Mouse (Mus musculus) hindbrain, embryonic 13.5 days (tissue): Measurements from ENCODE around the gene Sdhc. TPM values are rescaled to one million over a fixed set of nuclear protein-coding genes. Genes with fewer than 3 reads are reported as not detected.

Source experiments
- ATAC-seq: fragments of 200-750 bp; cut with Nextera tagmentation; 2 replicates; pipeline ENCODE4 v1.8.0; 2017; ENCODE audit warnings: moderate TSS enrichment; ENCODE audit not compliant: low FRiP score
- H3K27ac ChIP-seq: fragments of 300-500 bp; sonication (generic); 2 replicates; pipeline ENCODE4 v1.5.1; 2015; ENCODE audit warnings: inconsistent platforms, mild to moderate bottlenecking, moderate library complexity
- H3K27me3 ChIP-seq: fragments of 300-500 bp; sonication (generic); 2 replicates; pipeline ENCODE4 v1.6.1; 2015; ENCODE audit warnings: mild to moderate bottlenecking, inconsistent platforms
- H3K36me3 ChIP-seq: fragments of 300-500 bp; sonication (generic); 2 replicates; pipeline ENCODE4 v1.6.1; 2015; ENCODE audit warnings: mild to moderate bottlenecking, inconsistent platforms
- H3K4me1 ChIP-seq: fragments of 300-500 bp; sonication (generic); replicated peaks from 2 replicates; pipeline ENCODE4 v1.6.1; 2015; ENCODE audit warnings: inconsistent platforms
- H3K4me2 ChIP-seq: fragments of 300-500 bp; sonication (generic); 2 replicates; pipeline ENCODE4 v1.6.1; 2015; ENCODE audit warnings: inconsistent platforms, mild to moderate bottlenecking, moderate library complexity
- H3K4me3 ChIP-seq: fragments of 300-500 bp; sonication (generic); 2 replicates; pipeline ENCODE4 v1.5.1; 2015; ENCODE audit warnings: mild to moderate bottlenecking, inconsistent platforms
- H3K9ac ChIP-seq: fragments of 300-500 bp; sonication (generic); 2 replicates; pipeline ENCODE4 v1.6.1; 2015; ENCODE audit warnings: mild to moderate bottlenecking, inconsistent platforms
- H3K9me3 ChIP-seq: fragments of 300-500 bp; sonication (generic); 2 replicates; pipeline ENCODE4 v1.6.1; 2016; ENCODE audit warnings: inconsistent platforms
- WGBS: fragments of 180-500 bp; shearing (Covaris S2); methylation state at CpG from one replicate; pipeline ENCODE4 v1.1.7; 2015; 5-methylcytosine and 5-hydroxymethylcytosine counted together
- polyA plus RNA-seq: library from polyadenylated mRNA; unstranded; fragments of >200 nt; fragmentation: Nextera tagmentation; extraction: Ambion mirVana; gene quantifications from 2 replicates; pipeline ENCODE4 v1.2.1, GENCODE M21; 2015

Sdhc gene
- polyA plus RNA-seq, 1 experiment from 2014 or later: 259 TPM

- Histone ChIP-seq H3K4me3 (no peak overlapping the region), H3K27ac (no peak overlapping the region), H3K4me2 (no peak overlapping the region), H3K27me3 (no peaks in the 10 kb centered on the region), H3K4me1 (peaks cover 17% of the 10 kb centered on the region), H3K9me3 (no peaks in the 10 kb centered on the region), H3K36me3 (no peaks in the 10 kb centered on the region), H3K9ac (no peak overlapping the region)
- no peak for ATAC-seq
- 77% methylated on average over 6 of the region's 6 CpGs for WGBS
Observed at GRCm38 (mm10) chr1:171105226-171105625, 45.2 kb downstream of the Sdhc start.

- no peaks in the 10 kb centered on the region for H3K36me3 ChIP-seq
- peak overlapping the region; percentile 54 for H3K4me2 ChIP-seq
- no peak for ATAC-seq
- peak overlapping the region; percentile 62 for H3K4me3 ChIP-seq
- no peaks in the 10 kb centered on the region for H3K9me3 ChIP-seq
- H3K27ac ChIP-seq: no peak overlapping the region; the same call in 1 of the 2 replicates
- peaks cover 10% of the 10 kb centered on the region for H3K4me1 ChIP-seq
- 12% methylated on average over 10 of the region's 10 CpGs for whole genome bisulfite sequencing
- peak overlapping the region; percentile 35; the same call in 1 of the 2 replicates for H3K9ac ChIP-seq
- H3K27me3 ChIP-seq: no peaks in the 10 kb centered on the region
Observed at GRCm38 (mm10) chr1:171103179-171103840, 47.1 kb downstream of the Sdhc start.

GRCm38 (mm10) chr1:171102547-171103177 lies 47.7 kb downstream of the Sdhc start:
- under 1% methylated on average over 35 of the region's 35 CpGs for WGBS
- H3K4me2 ChIP-seq: peak overlapping the region; percentile 54
- H3K9me3 ChIP-seq: no peaks in the 10 kb centered on the region
- H3K27ac ChIP-seq: peak overlapping the region; percentile 90
- no peaks in the 10 kb centered on the region for H3K27me3 ChIP-seq
- H3K9ac ChIP-seq: peak overlapping the region; percentile 73
- peak; percentile 94 for ATAC-seq
- H3K36me3 ChIP-seq: no peaks in the 10 kb centered on the region
- H3K4me1 ChIP-seq: peaks cover 10% of the 10 kb centered on the region
- peak overlapping the region; percentile 62 for H3K4me3 ChIP-seq

GRCm38 (mm10) chr1:171101733-171102546 lies 48.5 kb downstream of the Sdhc start:
- peaks cover 10% of the 10 kb centered on the region for H3K4me1 ChIP-seq
- peak overlapping the region; percentile 73 for H3K9ac ChIP-seq
- under 1% methylated on average over 40 of the region's 40 CpGs for WGBS
- 0 out of 2 replicates have a peak, but pooled peaks cover 3% of the 10 kb centered on the region for H3K27me3 ChIP-seq
- peak overlapping the region; percentile 90 for H3K27ac ChIP-seq
- H3K9me3 ChIP-seq: no peaks in the 10 kb centered on the region
- ATAC-seq: peak; percentile 89
- H3K36me3 ChIP-seq: no peaks in the 10 kb centered on the region
- H3K4me2 ChIP-seq: peak overlapping the region; percentile 54
- H3K4me3 ChIP-seq: peak overlapping the region; percentile 62

- 58% methylated on average over 2 of the region's 2 CpGs for WGBS
- Histone ChIP-seq H3K4me2 (no peak overlapping the region), H3K4me3 (no peak overlapping the region), H3K9ac (no peak overlapping the region), H3K36me3 (no peaks in the 10 kb centered on the region), H3K27ac (no peak overlapping the region), H3K27me3 (peaks cover 5% of the 10 kb centered on the region; the same call in 1 of the 2 replicates), H3K9me3 (no peaks in the 10 kb centered on the region), H3K4me1 (peaks cover 14% of the 10 kb centered on the region)
- no peak for ATAC-seq
Observed at GRCm38 (mm10) chr1:171101033-171101432, 49.4 kb downstream of the Sdhc start.

GRCm38 (mm10) chr1:171097612-171098011 lies 52.8 kb downstream of the Sdhc start:
- WGBS: 46% methylated on average over 2 of the region's 2 CpGs
- Histone ChIP-seq H3K27me3 (peaks cover 11% of the 10 kb centered on the region), H3K4me2 (no peak overlapping the region), H3K27ac (no peak overlapping the region), H3K9me3 (no peaks in the 10 kb centered on the region), H3K9ac (no peak overlapping the region), H3K4me3 (no peak overlapping the region), H3K36me3 (no peaks in the 10 kb centered on the region), H3K4me1 (peaks cover 7% of the 10 kb centered on the region; the same call in 1 of the 2 replicates)
- ATAC-seq: no peak

GRCm38 (mm10) chr1:171097136-171097535 lies 53.3 kb downstream of the Sdhc start:
- ATAC-seq: no peak
- no peaks in the 10 kb centered on the region for H3K9me3 ChIP-seq
- H3K27ac ChIP-seq: no peak overlapping the region
- no peak overlapping the region for H3K4me2 ChIP-seq
- H3K36me3 ChIP-seq: no peaks in the 10 kb centered on the region
- H3K4me3 ChIP-seq: no peak overlapping the region
- H3K9ac ChIP-seq: no peak overlapping the region
- peaks cover 7% of the 10 kb centered on the region; the same call in 1 of the 2 replicates for H3K4me1 ChIP-seq
- H3K27me3 ChIP-seq: peaks cover 16% of the 10 kb centered on the region

GRCm38 (mm10) chr1:171096110-171096964 lies 54.1 kb downstream of the Sdhc start:
- 19% methylated on average over 10 of the region's 10 CpGs for WGBS
- H3K27ac ChIP-seq: no peak overlapping the region
- no peak overlapping the region for H3K9ac ChIP-seq
- H3K9me3 ChIP-seq: no peaks in the 10 kb centered on the region
- no peak overlapping the region for H3K4me2 ChIP-seq
- peaks cover 18% of the 10 kb centered on the region for H3K27me3 ChIP-seq
- no peaks in the 10 kb centered on the region for H3K36me3 ChIP-seq
- ATAC-seq: no peak
- no peak overlapping the region for H3K4me3 ChIP-seq
- H3K4me1 ChIP-seq: peaks cover 4% of the 10 kb centered on the region; the same call in 1 of the 2 replicates

- Histone ChIP-seq H3K27ac (no peak overlapping the region), H3K36me3 (no peaks in the 10 kb centered on the region), H3K9me3 (no peaks in the 10 kb centered on the region), H3K9ac (no peak overlapping the region), H3K27me3 (peaks cover 29% of the 10 kb centered on the region), H3K4me1 (peaks cover 4% of the 10 kb centered on the region; the same call in 1 of the 2 replicates), H3K4me2 (no peak overlapping the region), H3K4me3 (no peak overlapping the region)
- no peak for ATAC-seq
- WGBS: 86% methylated on average over 4 of the region's 4 CpGs
Observed at GRCm38 (mm10) chr1:171094424-171094823, 56.0 kb downstream of the Sdhc start.

- Histone ChIP-seq H3K4me2 (no peak overlapping the region), H3K27me3 (peaks cover 48% of the 10 kb centered on the region), H3K4me1 (peaks cover 5% of the 10 kb centered on the region; the same call in 1 of the 2 replicates), H3K27ac (no peak overlapping the region), H3K9ac (no peak overlapping the region), H3K9me3 (no peaks in the 10 kb centered on the region), H3K36me3 (no peaks in the 10 kb centered on the region), H3K4me3 (no peak overlapping the region)
- no peak for ATAC-seq
- WGBS: 74% methylated on average over 2 of the region's 2 CpGs
Observed at GRCm38 (mm10) chr1:171090761-171091160, 59.6 kb downstream of the Sdhc start.

GRCm38 (mm10) chr1:171089891-171090290 lies 60.5 kb downstream of the Sdhc start:
- WGBS: 92% methylated on average over 1 of the region's 1 CpGs
- Histone ChIP-seq H3K36me3 (no peaks in the 10 kb centered on the region), H3K27me3 (peaks cover 51% of the 10 kb centered on the region), H3K27ac (no peak overlapping the region), H3K4me1 (peaks cover 7% of the 10 kb centered on the region; the same call in 1 of the 2 replicates), H3K4me3 (no peak overlapping the region), H3K9ac (no peak overlapping the region), H3K9me3 (no peaks in the 10 kb centered on the region), H3K4me2 (no peak overlapping the region)
- no peak for ATAC-seq
